Mouse (Mus musculus) liver, embryonic 15.5 days (tissue): ENCODE data around the gene Chchd5. TPM values are rescaled to one million over a fixed set of nuclear protein-coding genes. Genes with fewer than 3 reads are reported as not detected.

Experiments used
- ATAC-seq: fragments of 200-750 bp; cut with Nextera tagmentation; 2 replicates; pipeline ENCODE4 v1.8.0; 2017; ENCODE audit warnings: moderate number of reproducible peaks, mild to moderate bottlenecking, moderate library complexity; ENCODE audit not compliant: insufficient read depth
- H3K27ac ChIP-seq: fragments of 300-500 bp; sonication (generic); replicated peaks from 2 replicates; pipeline ENCODE4 v1.5.1; 2015; ENCODE audit warnings: mild to moderate bottlenecking, inconsistent platforms
- H3K27me3 ChIP-seq: fragments of 300-500 bp; sonication (generic); 2 replicates; pipeline ENCODE4 v1.6.1; 2015; ENCODE audit warnings: mild to moderate bottlenecking, inconsistent platforms
- H3K36me3 ChIP-seq: fragments of 300-500 bp; sonication (generic); replicated peaks from 2 replicates; pipeline ENCODE4 v1.6.1; 2015; ENCODE audit warnings: moderate library complexity, mild to moderate bottlenecking, inconsistent platforms
- H3K4me1 ChIP-seq: fragments of 300-500 bp; sonication (generic); replicated peaks from 2 replicates; pipeline ENCODE4 v1.6.1; 2015; ENCODE audit warnings: inconsistent platforms
- H3K4me2 ChIP-seq: fragments of 300-500 bp; sonication (generic); 2 replicates; pipeline ENCODE4 v1.6.1; 2015; ENCODE audit warnings: moderate library complexity, mild to moderate bottlenecking, inconsistent platforms
- H3K4me3 ChIP-seq: fragments of 300-500 bp; sonication (generic); replicated peaks from 2 replicates; pipeline ENCODE4 v1.5.1; 2015; ENCODE audit warnings: mild to moderate bottlenecking, inconsistent platforms
- H3K9ac ChIP-seq: fragments of 300-500 bp; sonication (generic); 2 replicates; pipeline ENCODE4 v1.6.1; 2015; ENCODE audit warnings: moderate library complexity, mild to moderate bottlenecking, inconsistent platforms
- H3K9me3 ChIP-seq: fragments of 300-500 bp; sonication (generic); replicated peaks from 2 replicates; pipeline ENCODE4 v1.6.1; 2016; ENCODE audit warnings: inconsistent platforms
- WGBS: fragments of 180-500 bp; shearing (Covaris S2); methylation state at CpG from one replicate; pipeline ENCODE4 v1.1.7; 2015; ENCODE audit warnings: mixed read lengths; ENCODE audit not compliant: insufficient replicate concordance; 5-methylcytosine and 5-hydroxymethylcytosine counted together
- polyA plus RNA-seq: library from polyadenylated mRNA; unstranded; fragments of >200 nt; fragmentation: Nextera tagmentation; extraction: Ambion mirVana; gene quantifications from 2 replicates; pipeline ENCODE4 v1.2.1, GENCODE M21; 2015

Chchd5 gene
- 9.5 and 10.7 TPM in 2 replicates for polyA plus RNA-seq

DNA sequence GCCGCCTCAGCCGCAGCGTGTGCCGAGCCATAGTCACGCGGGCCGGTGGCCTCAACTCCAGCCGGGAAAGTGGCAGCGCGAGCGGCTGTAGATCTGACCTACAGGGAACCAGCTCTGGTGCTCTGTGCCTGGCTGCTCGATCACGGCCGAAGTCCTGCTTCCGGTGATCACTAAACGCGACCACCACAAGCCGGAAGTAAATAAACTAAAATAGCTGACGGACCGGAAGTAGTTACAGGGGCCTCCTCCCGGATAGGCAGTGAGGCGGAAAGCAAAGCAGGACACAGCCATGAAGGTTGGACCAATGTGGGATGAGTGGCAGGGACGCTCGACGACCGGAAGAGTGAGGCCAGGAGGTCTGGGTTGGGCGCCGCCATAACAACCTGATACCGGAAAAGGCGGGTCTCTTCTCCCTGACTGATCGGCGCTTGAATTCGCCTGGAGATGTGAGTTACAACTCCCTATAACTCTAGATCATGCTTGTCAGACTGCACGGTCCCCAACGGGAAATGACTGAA is at the start of gene Chchd5:
Chchd5 (plus strand) TSS at position 289 of the 518 bp plus-strand sequence.
- WGBS: under 1% methylated on average over 35 of the region's 35 CpGs
- Histone ChIP-seq H3K27ac (peak within 1 kb of the TSS; percentile 88), H3K36me3 (peaks cover 48% of the 10 kb centered on the region), H3K9ac (peak within 1 kb of the TSS; percentile 76), H3K4me3 (peak within 1 kb of the TSS; percentile 78), H3K4me2 (peak within 1 kb of the TSS; percentile 93), H3K4me1 (peaks cover 28% of the 10 kb centered on the region), H3K27me3 (no peaks in the 10 kb centered on the region), H3K9me3 (no peaks in the 10 kb centered on the region)
- ATAC-seq: peak; percentile 99

GRCm38 (mm10) chr2:129081097-129081496 is 48.4 kb upstream of the Chchd5 start:
- Histone ChIP-seq H3K36me3 (peaks cover 10% of the 10 kb centered on the region; the same call in 1 of the 2 replicates), H3K27me3 (no peaks in the 10 kb centered on the region), H3K27ac (no peak overlapping the region), H3K4me2 (no peak overlapping the region), H3K9ac (no peak overlapping the region), H3K9me3 (no peaks in the 10 kb centered on the region), H3K4me1 (no peaks in the 10 kb centered on the region), H3K4me3 (no peak overlapping the region)
- 63% methylated on average over 13 of the region's 13 CpGs for WGBS
- ATAC-seq: no peak

DNA sequence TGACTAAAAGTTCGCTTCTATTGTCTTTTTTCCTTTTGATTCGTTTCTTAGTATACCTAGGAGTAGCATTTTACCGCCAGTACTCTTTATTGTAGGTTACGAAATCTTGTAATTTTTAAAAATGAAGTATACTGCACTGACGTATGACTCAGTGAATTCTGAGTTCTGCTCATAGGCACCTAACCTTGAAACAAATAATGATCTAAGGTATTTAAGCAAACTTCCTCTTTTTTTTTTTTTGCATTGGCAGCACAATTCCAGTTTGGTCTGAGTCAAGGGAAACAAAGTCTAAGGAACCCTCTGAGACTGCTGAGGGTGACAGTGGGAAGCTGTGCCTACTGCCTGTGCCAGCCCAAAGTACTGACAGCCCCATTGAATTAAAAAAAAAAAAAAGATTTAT is 46.0 kb upstream of the Chchd5 start:
- WGBS: 76% methylated on average over 5 of the region's 5 CpGs
- H3K9ac ChIP-seq: no peak overlapping the region
- no peak for ATAC-seq

DNA sequence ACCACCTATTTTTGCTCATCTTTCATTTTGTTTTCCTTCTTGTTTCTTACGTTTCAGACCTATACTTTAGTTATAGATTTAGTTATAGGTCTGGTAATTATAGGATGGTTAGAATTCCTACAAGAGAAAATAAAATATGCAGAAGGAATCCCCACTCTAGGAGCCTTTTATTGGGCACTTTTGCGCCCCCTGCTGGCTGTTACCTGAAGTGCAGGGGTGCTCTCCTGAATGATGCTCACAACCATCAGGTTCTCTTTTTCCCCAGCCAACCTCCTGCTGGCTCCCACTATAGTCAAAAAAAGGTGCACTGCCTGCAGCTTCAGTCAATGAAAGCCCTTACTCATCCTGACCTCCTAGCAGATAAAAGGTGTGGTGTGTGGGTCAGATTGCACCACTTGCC is 44.5 kb upstream of the Chchd5 start:
- H3K9me3 ChIP-seq: no peaks in the 10 kb centered on the region
- H3K4me2 ChIP-seq: no peak overlapping the region
- H3K4me3 ChIP-seq: no peak overlapping the region
- H3K36me3 ChIP-seq: 0 out of 2 replicates have a peak, but pooled peaks cover 15% of the 10 kb centered on the region
- H3K4me1 ChIP-seq: no peaks in the 10 kb centered on the region; the same call in 1 of the 2 replicates
- H3K27ac ChIP-seq: no peak overlapping the region
- 44% methylated on average over 2 of the region's 2 CpGs for WGBS
- no peak overlapping the region for H3K9ac ChIP-seq
- H3K27me3 ChIP-seq: no peaks in the 10 kb centered on the region
- ATAC-seq: no peak

More for the DNA sequence above, 46.0 kb upstream of the Chchd5 start:
- no peak overlapping the region for H3K4me2 ChIP-seq
- no peaks in the 10 kb centered on the region for H3K9me3 ChIP-seq
- H3K36me3 ChIP-seq: peaks cover 15% of the 10 kb centered on the region; the same call in 1 of the 2 replicates
- H3K4me3 ChIP-seq: no peak overlapping the region
- no peaks in the 10 kb centered on the region; the same call in 1 of the 2 replicates for H3K4me1 ChIP-seq
- H3K27me3 ChIP-seq: no peaks in the 10 kb centered on the region
- H3K27ac ChIP-seq: no peak overlapping the region

DNA sequence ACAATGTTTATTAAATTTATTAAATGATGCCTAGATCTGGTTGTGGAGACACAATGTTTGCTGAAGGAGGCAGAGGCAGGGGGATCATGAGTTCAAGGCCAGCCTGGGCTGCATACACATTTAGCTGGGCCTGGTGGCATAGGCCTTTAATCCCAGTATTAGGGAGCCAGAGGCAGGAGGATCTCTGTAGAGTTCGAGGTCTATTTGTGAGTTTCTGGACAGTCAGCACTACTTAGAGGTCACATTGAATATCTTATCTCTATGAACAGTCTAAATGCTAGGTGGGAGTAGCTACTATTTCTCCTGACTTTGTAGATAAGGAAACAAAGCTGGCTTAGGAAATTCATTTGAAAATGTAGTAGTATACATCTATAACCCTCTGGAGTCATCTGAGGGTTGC is 42.0 kb upstream of the Chchd5 start:
- Histone ChIP-seq H3K27me3 (no peaks in the 10 kb centered on the region), H3K27ac (no peak overlapping the region), H3K4me3 (no peak overlapping the region), H3K36me3 (0 out of 2 replicates have a peak, but pooled peaks cover 15% of the 10 kb centered on the region), H3K4me1 (no peaks in the 10 kb centered on the region; the same call in 1 of the 2 replicates), H3K9ac (no peak overlapping the region), H3K4me2 (no peak overlapping the region), H3K9me3 (no peaks in the 10 kb centered on the region)
- ATAC-seq: no peak; the same call in 1 of the 2 replicates
- WGBS: 60% methylated on average over 1 of the region's 1 CpGs

- Histone ChIP-seq H3K9ac (no peak overlapping the region), H3K27ac (no peak overlapping the region), H3K27me3 (no peaks in the 10 kb centered on the region), H3K9me3 (no peaks in the 10 kb centered on the region), H3K4me2 (no peak overlapping the region), H3K4me3 (no peak overlapping the region), H3K36me3 (0 out of 2 replicates have a peak, but pooled peaks cover 10% of the 10 kb centered on the region), H3K4me1 (no peaks in the 10 kb centered on the region; the same call in 1 of the 2 replicates)
- no peak for ATAC-seq
- WGBS: 66% methylated on average over 4 of the region's 4 CpGs
Measured at GRCm38 (mm10) chr2:129090370-129090769, 39.1 kb upstream of the Chchd5 start.

DNA sequence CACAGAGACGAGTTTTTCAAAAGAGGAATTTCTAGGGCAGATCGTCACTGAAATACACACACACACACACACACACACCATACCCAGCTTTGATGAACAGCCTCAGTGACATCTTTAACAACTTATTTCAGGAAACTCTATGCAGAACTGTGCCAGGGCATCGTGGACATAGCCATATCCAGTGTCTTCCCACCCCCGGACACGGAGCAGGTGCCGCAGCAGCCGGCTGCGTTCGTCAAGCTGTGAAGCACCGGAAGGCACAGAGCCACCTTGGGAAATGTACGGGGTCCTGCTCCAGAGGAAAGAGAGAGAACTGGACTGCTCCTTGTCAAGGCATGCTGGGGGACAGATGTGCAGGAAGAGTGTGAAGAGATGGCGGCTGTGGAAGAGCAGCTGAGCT is 36.7 kb upstream of the Chchd5 start:
- no peak for ATAC-seq
- H3K27me3 ChIP-seq: no peaks in the 10 kb centered on the region
- H3K9me3 ChIP-seq: no peaks in the 10 kb centered on the region
- no peak overlapping the region for H3K4me3 ChIP-seq
- no peak overlapping the region for H3K4me2 ChIP-seq
- H3K36me3 ChIP-seq: no peaks in the 10 kb centered on the region
- WGBS: 83% methylated on average over 12 of the region's 12 CpGs
- no peaks in the 10 kb centered on the region for H3K4me1 ChIP-seq
- H3K9ac ChIP-seq: no peak overlapping the region
- H3K27ac ChIP-seq: no peak overlapping the region

DNA sequence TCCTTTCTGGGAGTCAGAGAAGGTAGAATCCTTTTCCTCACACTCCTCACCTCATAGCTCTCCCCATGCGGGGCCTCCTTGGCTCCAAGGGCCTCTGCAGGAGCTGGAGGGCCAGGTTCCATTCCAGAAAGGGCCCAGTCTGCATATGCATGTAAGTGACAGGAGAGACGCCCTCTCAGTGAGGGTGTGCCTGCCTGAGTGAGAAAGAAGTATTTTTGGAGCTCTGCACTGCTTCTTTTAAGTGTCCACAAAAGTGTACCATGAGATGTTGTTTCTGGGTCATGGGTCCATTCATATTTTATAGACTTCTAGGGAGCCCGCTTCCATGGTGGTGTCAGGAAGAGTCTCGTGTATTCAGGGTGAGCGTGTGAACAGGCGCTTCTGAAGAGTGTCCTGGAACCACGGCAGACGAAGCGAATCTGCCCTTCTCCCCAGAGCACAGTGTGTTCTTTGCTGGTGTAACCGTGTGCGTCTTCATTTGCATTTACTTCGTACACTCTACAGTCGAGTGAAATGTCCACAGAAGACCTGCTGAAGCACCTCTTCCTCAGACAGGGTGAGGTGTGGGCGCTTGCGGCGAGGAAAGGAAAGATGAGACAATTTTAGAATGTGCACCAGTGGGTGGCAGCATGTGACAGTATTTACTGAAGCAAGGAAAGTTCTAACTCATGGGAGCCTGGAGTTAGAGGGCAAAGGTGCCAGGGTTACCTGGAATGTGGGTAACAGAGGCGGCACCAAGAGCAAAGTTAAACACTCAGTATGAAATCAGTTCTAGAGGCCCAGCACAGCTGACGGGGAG is 35.4 kb upstream of the Chchd5 start:
- no peak overlapping the region for H3K4me2 ChIP-seq
- no peaks in the 10 kb centered on the region for H3K4me1 ChIP-seq
- no peak overlapping the region for H3K9ac ChIP-seq
- no peaks in the 10 kb centered on the region for H3K9me3 ChIP-seq
- no peak overlapping the region for H3K4me3 ChIP-seq
- 76% methylated on average over 18 of the region's 18 CpGs for WGBS
- H3K36me3 ChIP-seq: no peaks in the 10 kb centered on the region
- H3K27me3 ChIP-seq: no peaks in the 10 kb centered on the region
- ATAC-seq: no peak
- H3K27ac ChIP-seq: no peak overlapping the region

- Histone ChIP-seq H3K4me3 (peak within 1 kb of the TSS; percentile 85), H3K4me1 (peaks cover 23% of the 10 kb centered on the region), H3K27me3 (no peaks in the 10 kb centered on the region), H3K4me2 (peak within 1 kb of the TSS; percentile 98), H3K9ac (peak within 1 kb of the TSS; percentile 74), H3K27ac (no peak within 1 kb of the TSS), H3K36me3 (peaks cover 32% of the 10 kb centered on the region), H3K9me3 (no peaks in the 10 kb centered on the region)
- 0% methylated on average over 35 of the region's 35 CpGs for WGBS
- peak; percentile 98 for ATAC-seq
Measured at GRCm38 (mm10) chr2:129100784-129101310, 28.7 kb upstream of the Chchd5 start, which contains the start of gene Polr1b. Gene Polr1b, plus strand, starts transcription at chr2:129100995.

- H3K27ac ChIP-seq: no peak overlapping the region
- no peak overlapping the region for H3K4me2 ChIP-seq
- H3K27me3 ChIP-seq: no peaks in the 10 kb centered on the region
- no peak overlapping the region for H3K9ac ChIP-seq
- H3K4me1 ChIP-seq: no peaks in the 10 kb centered on the region
- peaks cover 80% of the 10 kb centered on the region for H3K36me3 ChIP-seq
- WGBS: 78% methylated on average over 5 of the region's 5 CpGs
- no peak for ATAC-seq
- no peaks in the 10 kb centered on the region for H3K9me3 ChIP-seq
- no peak overlapping the region for H3K4me3 ChIP-seq
Measured at GRCm38 (mm10) chr2:129112924-129113323, 16.6 kb upstream of the Chchd5 start.

- Histone ChIP-seq H3K27ac (no peak overlapping the region), H3K4me2 (no peak overlapping the region), H3K36me3 (peaks cover 89% of the 10 kb centered on the region), H3K9ac (no peak overlapping the region), H3K4me3 (no peak overlapping the region), H3K27me3 (no peaks in the 10 kb centered on the region), H3K9me3 (no peaks in the 10 kb centered on the region), H3K4me1 (no peaks in the 10 kb centered on the region)
- ATAC-seq: no peak
- WGBS: 72% methylated on average over 9 of the region's 9 CpGs
Measured at GRCm38 (mm10) chr2:129115706-129116367, 13.7 kb upstream of the Chchd5 start.
